Mouse (Mus musculus): ENCODE measurements at regions not wholly inside any gene's neighbourhood (a gene's known extent, or its start where the extent isn't known, plus 50 kb on each side); places are given as distances from the start of the nearest gene placed in this dataset.

DNA sequence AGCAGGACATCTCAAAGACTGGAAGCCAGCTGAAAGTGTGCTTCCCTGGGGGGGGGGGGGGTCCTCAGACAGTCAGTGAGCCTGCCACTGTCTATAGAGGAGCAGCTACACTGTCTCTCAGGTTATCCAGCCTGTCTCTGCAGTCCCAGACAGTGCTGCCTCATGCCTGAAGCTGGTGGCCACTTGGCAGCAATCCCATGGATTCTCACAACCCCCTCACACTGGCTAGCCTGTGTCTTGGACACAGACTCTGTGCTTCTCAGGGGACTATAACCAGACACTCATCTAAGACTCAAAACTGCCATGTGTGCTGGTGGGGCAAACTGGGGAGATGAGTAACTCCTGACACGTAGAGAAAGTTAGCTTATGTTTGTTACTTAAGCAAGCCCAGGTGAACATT is 95.1 kb upstream of the Sesn3 start:
- TF ChIP-seq POLR2A (IDR thresholded peaks at IDR 0.05; ENCODE audit: borderline replicate concordance, extremely low read depth, low read depth, low read length) (no peak), CTCF (IDR thresholded peaks at IDR 0.05; ENCODE audit: insufficient read depth, low read length) (no peak)
